Mouse (Mus musculus) stomach, embryonic 15.5 days (tissue): ENCODE measurements around the gene Dnm2. TPM values are rescaled to one million over a fixed set of nuclear protein-coding genes. Genes with fewer than 3 reads are reported as not detected.

Source experiments
- ATAC-seq: fragments of 200-750 bp; cut with Nextera tagmentation; 2 replicates; pipeline ENCODE4 v1.8.0; 2017; ENCODE audit warnings: low read depth, moderate number of reproducible peaks, moderate TSS enrichment; ENCODE audit not compliant: insufficient read depth, low FRiP score
- H3K27ac ChIP-seq: fragments of 300-500 bp; sonication (generic); 2 replicates; pipeline ENCODE4 v1.5.1; 2015; ENCODE audit warnings: mild to moderate bottlenecking, inconsistent platforms
- H3K27me3 ChIP-seq: fragments of 300-500 bp; sonication (generic); replicated peaks from 2 replicates; pipeline ENCODE4 v1.6.1; 2015; ENCODE audit warnings: inconsistent platforms
- H3K36me3 ChIP-seq: fragments of 300-500 bp; sonication (generic); 2 replicates; pipeline ENCODE4 v1.6.1; 2015; ENCODE audit warnings: inconsistent platforms
- H3K4me1 ChIP-seq: fragments of 300-500 bp; sonication (generic); 2 replicates; pipeline ENCODE4 v1.6.1; 2015; ENCODE audit warnings: inconsistent platforms
- H3K4me2 ChIP-seq: fragments of 300-500 bp; sonication (generic); 2 replicates; pipeline ENCODE4 v1.6.1; 2015; ENCODE audit warnings: mild to moderate bottlenecking, inconsistent platforms
- H3K4me3 ChIP-seq: fragments of 300-500 bp; sonication (generic); replicated peaks from 2 replicates; pipeline ENCODE4 v1.5.1; 2015; ENCODE audit warnings: inconsistent platforms
- H3K9ac ChIP-seq: fragments of 300-500 bp; sonication (generic); 2 replicates; pipeline ENCODE4 v1.6.1; 2015; ENCODE audit warnings: inconsistent platforms
- H3K9me3 ChIP-seq: fragments of 300-500 bp; sonication (generic); 2 replicates; pipeline ENCODE4 v1.6.1; 2016; ENCODE audit warnings: inconsistent platforms
- WGBS: fragments of 180-500 bp; shearing (Covaris S2); methylation state at CpG from one replicate; pipeline ENCODE4 v1.1.7; 2015; 5-methylcytosine and 5-hydroxymethylcytosine counted together
- polyA plus RNA-seq: library from polyadenylated mRNA; unstranded; fragments of >200 nt; fragmentation: Nextera tagmentation; extraction: Ambion mirVana; gene quantifications from 2 replicates; pipeline ENCODE4 v1.2.1, GENCODE M21; 2015

The Dnm2 gene
- polyA plus RNA-seq, 1 experiment from 2014 or later: 71.3 TPM

DNA sequence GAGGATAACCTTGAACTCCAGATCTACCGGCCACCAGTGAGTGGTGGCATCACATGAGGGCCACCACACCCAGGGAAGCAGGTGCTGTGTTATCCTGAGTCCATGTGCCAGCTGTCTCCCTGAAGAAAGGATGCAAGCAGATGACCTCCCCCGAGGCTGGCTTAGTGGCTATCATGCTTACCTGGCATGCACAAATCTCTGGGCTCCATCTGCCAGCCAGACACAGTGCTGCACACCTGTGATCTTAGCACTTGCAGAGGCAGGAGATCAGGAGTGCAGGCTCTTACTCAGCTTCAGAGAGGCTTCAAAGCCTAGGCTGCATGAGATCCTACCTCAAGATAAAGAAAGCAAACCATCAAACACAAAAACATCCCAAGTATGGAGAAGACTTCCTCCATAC lies 25.0 kb downstream of the Dnm2 start:
- WGBS: 74% methylated on average over 2 of the region's 2 CpGs
- no peak overlapping the region for H3K4me3 ChIP-seq
- ATAC-seq: no peak
- H3K27ac ChIP-seq: no peak overlapping the region
- no peak overlapping the region for H3K4me2 ChIP-seq
- H3K9me3 ChIP-seq: no peaks in the 10 kb centered on the region
- no peaks in the 10 kb centered on the region for H3K27me3 ChIP-seq
- no peak overlapping the region for H3K9ac ChIP-seq
- peaks cover 22% of the 10 kb centered on the region for H3K4me1 ChIP-seq
- H3K36me3 ChIP-seq: peaks cover 2% of the 10 kb centered on the region; the same call in 1 of the 2 replicates

DNA sequence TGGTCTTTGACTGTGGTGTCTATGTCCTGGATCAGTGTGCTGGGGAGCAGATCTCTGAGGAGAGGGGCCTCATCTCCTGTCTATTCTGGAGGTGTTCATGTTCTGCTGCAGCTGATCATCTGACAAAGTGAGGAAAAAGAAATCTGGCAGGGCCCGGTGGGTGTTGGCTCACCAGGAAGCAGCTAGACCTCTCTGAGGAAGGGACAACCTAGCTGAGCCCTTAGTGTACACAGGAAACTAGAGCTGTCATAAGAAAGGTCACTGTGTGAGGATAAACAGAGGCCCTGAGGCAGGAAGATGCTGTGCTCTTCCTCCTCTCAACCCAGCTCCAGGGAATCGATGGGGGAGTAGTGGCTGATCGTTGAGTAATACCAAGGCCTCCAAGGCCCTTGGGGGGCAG lies 25.6 kb downstream of the Dnm2 start:
- Histone ChIP-seq H3K9me3 (no peaks in the 10 kb centered on the region), H3K9ac (no peak overlapping the region), H3K4me2 (no peak overlapping the region), H3K27ac (no peak overlapping the region), H3K27me3 (no peaks in the 10 kb centered on the region), H3K4me1 (peaks cover 22% of the 10 kb centered on the region), H3K4me3 (no peak overlapping the region), H3K36me3 (no peaks in the 10 kb centered on the region)
- 66% methylated on average over 3 of the region's 3 CpGs for WGBS
- no peak for ATAC-seq

DNA sequence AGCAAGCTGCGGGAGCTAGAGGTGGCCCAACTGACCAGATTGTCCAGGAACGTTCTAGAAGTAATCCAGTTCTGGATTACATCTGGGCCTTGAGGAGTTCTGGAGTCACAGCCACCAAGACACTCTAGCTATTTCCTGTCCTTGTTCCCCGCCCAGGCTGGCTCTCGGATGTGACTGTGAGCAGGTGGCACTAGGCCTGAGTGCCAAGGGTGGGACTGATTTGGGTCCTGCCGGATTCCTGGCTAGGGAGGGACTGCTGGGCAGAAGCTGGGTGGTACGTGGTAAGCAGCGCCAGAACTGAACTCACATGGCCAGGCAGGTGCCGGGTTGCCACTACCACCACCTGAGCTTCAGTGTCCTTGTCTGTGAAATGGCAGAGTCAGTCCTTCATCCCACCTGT lies 26.7 kb downstream of the Dnm2 start:
- peaks cover 22% of the 10 kb centered on the region for H3K4me1 ChIP-seq
- H3K4me3 ChIP-seq: no peak overlapping the region
- 86% methylated on average over 8 of the region's 8 CpGs for WGBS
- H3K9ac ChIP-seq: no peak overlapping the region
- no peak overlapping the region for H3K4me2 ChIP-seq
- ATAC-seq: no peak
- H3K36me3 ChIP-seq: no peaks in the 10 kb centered on the region; the same call in 1 of the 2 replicates
- H3K27me3 ChIP-seq: no peaks in the 10 kb centered on the region
- H3K9me3 ChIP-seq: no peaks in the 10 kb centered on the region
- no peak overlapping the region for H3K27ac ChIP-seq

DNA sequence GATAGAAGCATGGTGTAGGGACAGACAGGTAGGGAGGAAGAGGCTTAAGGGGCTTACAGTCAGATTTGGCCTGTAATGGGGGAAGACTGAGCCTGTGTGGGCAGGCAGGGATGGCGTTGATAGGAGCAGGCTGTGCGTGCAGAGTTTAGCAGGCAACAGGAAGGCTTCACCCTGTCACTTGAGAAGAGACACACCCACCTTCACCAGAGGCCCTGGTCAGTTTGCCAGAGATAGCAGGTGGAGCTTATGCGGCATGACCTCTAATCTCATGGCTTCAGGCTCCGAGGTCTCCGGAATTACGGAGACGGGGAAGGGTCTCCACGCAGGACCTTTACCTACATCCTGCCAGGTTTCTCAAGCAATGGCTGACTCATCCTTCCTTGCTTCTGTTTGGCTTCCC lies 27.2 kb downstream of the Dnm2 start:
- no peaks in the 10 kb centered on the region for H3K9me3 ChIP-seq
- no peaks in the 10 kb centered on the region for H3K27me3 ChIP-seq
- ATAC-seq: no peak
- no peaks in the 10 kb centered on the region; the same call in 1 of the 2 replicates for H3K36me3 ChIP-seq
- H3K9ac ChIP-seq: no peak overlapping the region
- peaks cover 22% of the 10 kb centered on the region for H3K4me1 ChIP-seq
- WGBS: 44% methylated on average over 8 of the region's 8 CpGs
- no peak overlapping the region for H3K27ac ChIP-seq
- no peak overlapping the region for H3K4me2 ChIP-seq
- no peak overlapping the region for H3K4me3 ChIP-seq

DNA sequence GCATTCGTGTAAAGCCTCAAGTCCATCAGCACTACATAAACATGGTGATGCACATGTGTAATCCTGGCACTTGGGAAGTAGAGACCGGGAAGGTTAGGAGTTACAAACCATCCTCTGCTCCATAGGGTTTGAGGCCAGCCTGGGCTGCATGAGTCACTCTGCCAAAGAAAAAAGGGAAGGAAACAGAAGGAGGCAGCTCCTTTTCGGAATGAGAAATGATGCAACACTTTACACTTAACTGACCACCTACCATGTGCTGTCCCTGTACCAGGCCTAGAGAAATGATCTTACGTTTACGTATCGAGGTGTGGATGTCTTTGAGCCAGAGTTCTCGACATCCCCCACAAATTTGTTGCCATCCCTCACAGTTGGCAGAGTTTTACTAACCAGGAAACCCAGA lies 28.3 kb downstream of the Dnm2 start:
- 77% methylated on average over 7 of the region's 7 CpGs for WGBS

DNA sequence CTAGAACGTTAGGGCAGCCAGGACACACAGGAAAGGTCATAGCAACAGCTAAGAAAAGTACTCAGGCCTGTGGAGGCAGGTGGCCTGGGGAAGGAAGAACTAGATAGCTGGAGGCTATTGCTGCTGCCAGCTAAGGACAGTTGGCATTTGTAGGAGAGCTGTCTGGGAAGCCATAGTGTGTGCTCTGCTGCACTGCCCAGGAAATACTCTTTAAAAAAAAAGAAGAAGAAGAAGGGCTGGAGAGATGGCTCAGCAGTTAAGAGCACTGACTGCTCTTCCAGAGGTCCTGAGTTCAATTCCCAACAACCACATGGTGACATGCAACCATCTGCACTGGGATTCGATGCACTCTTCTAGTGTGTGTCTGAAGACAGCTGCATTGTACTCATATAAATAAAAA lies 28.8 kb downstream of the Dnm2 start:
- H3K4me2 ChIP-seq: no peak overlapping the region
- no peaks in the 10 kb centered on the region for H3K27me3 ChIP-seq
- no peak overlapping the region for H3K4me3 ChIP-seq
- no peak overlapping the region for H3K9ac ChIP-seq
- H3K9me3 ChIP-seq: no peaks in the 10 kb centered on the region
- no peak overlapping the region for H3K27ac ChIP-seq
- WGBS: 73% methylated on average over 2 of the region's 2 CpGs
- H3K36me3 ChIP-seq: no peaks in the 10 kb centered on the region; the same call in 1 of the 2 replicates
- ATAC-seq: no peak
- H3K4me1 ChIP-seq: peaks cover 22% of the 10 kb centered on the region

More for the DNA sequence above, 28.3 kb downstream of the Dnm2 start:
- no peaks in the 10 kb centered on the region for H3K27me3 ChIP-seq
- H3K36me3 ChIP-seq: no peaks in the 10 kb centered on the region; the same call in 1 of the 2 replicates
- no peak for ATAC-seq
- H3K4me1 ChIP-seq: peaks cover 22% of the 10 kb centered on the region
- no peaks in the 10 kb centered on the region for H3K9me3 ChIP-seq
- no peak overlapping the region for H3K4me2 ChIP-seq
- no peak overlapping the region for H3K9ac ChIP-seq
- H3K27ac ChIP-seq: no peak overlapping the region
- no peak overlapping the region for H3K4me3 ChIP-seq

DNA sequence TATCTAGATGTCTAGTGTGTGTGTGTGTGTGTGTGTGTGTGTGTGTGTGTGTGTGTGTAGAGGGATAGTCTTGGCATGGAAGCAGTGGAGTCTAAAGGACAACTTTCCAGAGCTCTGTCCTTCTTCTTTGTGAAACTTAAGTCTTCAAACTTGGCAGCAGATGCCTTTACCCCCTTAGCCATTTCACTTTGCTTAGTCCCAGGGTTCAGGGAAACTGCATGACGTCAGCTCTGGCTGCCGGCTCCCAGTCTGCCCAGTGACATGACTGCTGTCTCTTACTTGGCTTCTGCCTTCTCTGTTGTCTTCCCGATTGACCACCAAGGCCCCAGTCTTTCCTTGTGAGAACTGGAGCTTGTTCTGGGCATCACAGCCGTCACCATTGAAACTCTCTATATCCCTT lies 29.8 kb downstream of the Dnm2 start:
- Histone ChIP-seq H3K9me3 (no peaks in the 10 kb centered on the region), H3K4me3 (no peak overlapping the region), H3K36me3 (no peaks in the 10 kb centered on the region; the same call in none of the 2 replicates), H3K4me1 (peaks cover 18% of the 10 kb centered on the region), H3K4me2 (no peak overlapping the region), H3K9ac (no peak overlapping the region), H3K27ac (no peak overlapping the region), H3K27me3 (no peaks in the 10 kb centered on the region)
- ATAC-seq: no peak
- 69% methylated on average over 4 of the region's 4 CpGs for WGBS

DNA sequence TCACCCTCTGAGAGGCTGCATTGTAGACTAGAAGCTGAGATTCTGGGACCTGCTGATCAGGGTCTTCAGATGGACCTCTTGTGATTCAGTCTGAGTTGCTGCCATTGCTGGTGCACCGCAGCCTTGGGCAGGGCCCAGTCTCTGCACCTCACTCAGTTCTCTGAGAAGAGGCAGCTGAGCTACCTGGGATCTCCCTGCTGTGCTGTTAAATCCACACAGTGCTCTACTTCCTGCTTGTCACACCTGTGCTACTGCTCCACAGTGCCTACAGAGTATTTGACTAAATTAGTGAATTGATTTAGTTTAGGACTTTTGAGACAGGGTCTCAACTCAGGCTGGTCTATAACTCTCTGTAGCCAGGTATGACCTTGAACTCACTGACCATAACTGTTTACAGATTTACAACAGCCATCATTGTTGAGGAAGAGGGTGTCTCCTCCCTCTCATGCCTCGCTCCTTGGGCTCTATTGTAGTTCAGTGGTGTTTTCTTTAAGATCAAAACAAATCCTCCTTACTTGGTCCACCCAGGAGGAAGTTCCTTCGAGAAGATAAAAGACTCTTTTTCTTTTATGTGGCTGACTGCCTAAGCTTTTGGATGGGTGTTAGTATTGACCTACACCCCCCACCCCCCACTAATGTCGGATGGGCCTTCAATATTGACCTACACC lies 30.5 kb downstream of the Dnm2 start:
- no peak for ATAC-seq
- no peak overlapping the region for H3K4me3 ChIP-seq
- H3K27me3 ChIP-seq: no peaks in the 10 kb centered on the region
- WGBS: 51% methylated on average over 4 of the region's 4 CpGs
- H3K4me1 ChIP-seq: peaks cover 17% of the 10 kb centered on the region
- no peak overlapping the region for H3K27ac ChIP-seq
- no peaks in the 10 kb centered on the region for H3K9me3 ChIP-seq
- H3K9ac ChIP-seq: no peak overlapping the region
- H3K36me3 ChIP-seq: no peaks in the 10 kb centered on the region; the same call in none of the 2 replicates
- H3K4me2 ChIP-seq: no peak overlapping the region

DNA sequence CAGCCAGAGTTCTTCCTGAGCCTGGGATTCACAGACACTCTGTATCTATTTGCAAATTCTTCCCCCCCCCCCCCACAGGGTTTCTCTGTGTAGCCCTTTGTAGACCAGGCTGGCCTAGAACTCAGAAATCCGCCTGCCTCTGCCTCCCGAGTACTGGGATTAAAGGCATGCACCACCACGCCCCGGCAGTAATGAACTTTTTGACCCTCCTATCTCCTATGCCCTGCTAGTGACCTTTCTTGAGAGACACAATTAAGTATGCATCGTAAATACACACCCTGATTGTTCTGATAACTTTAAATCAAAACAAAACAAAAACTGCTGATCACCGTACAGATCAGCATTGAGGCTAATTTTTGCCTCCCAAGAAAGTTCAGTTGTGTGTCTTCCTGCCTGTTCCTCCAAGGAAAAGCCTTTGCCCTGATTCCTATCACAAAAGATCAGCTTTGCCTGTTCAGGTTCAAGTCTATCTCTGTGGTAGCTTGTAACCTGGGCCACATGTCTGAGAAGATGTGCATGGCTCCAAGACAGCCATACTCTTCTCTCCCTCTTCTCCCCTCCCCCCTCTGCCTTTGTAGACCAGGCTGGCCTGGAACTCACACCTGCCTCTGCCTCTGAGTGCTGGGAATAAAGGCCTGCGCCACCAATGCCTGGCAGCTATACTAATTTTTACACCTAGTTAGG lies 31.7 kb downstream of the Dnm2 start:
- Histone ChIP-seq H3K4me2 (no peak overlapping the region), H3K36me3 (no peaks in the 10 kb centered on the region; the same call in none of the 2 replicates), H3K9me3 (no peaks in the 10 kb centered on the region), H3K27me3 (no peaks in the 10 kb centered on the region), H3K4me1 (peaks cover 10% of the 10 kb centered on the region), H3K27ac (no peak overlapping the region), H3K9ac (no peak overlapping the region), H3K4me3 (no peak overlapping the region)
- WGBS: 89% methylated on average over 7 of the region's 7 CpGs
- ATAC-seq: no peak

DNA sequence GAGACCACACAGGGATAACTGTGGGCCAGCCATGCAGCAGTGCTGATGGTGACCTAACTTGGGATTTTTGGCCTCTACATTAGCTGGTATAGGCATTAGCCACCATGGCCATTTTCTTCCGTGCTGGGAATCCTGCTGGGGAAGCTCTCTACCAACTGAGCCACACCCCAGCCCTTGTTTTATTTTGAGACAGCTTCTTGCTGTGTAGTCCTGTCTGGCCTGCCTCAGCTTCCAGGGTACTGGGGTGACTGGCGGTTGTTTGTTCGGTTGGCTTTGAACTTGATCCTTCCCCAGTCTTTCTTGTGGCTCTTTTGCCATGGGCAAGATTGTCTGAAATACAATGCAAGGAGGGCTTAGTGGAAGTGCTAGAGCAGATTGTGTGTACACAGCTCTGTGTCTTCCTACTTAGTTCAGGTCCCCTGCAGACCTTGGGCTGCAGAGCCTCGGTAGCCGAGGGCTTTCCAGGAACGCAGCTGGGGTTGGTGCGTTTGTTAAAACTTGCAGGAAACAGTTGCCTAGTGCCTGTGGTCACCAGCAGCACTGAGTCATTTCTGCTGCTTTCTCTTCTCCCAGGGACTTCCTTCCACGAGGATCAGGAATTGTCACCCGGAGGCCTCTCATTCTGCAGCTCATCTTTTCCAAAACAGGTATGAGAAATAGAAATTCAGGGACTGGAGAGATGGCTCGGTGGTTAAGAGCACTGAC lies 32.4 kb downstream of the Dnm2 start:
- Histone ChIP-seq H3K4me2 (no peak overlapping the region), H3K9me3 (no peaks in the 10 kb centered on the region), H3K4me3 (no peak overlapping the region), H3K36me3 (no peaks in the 10 kb centered on the region; the same call in none of the 2 replicates), H3K27ac (no peak overlapping the region), H3K9ac (no peak overlapping the region), H3K4me1 (peaks cover 3% of the 10 kb centered on the region; the same call in 1 of the 2 replicates), H3K27me3 (no peaks in the 10 kb centered on the region)
- WGBS: 68% methylated on average over 10 of the region's 10 CpGs
- no peak for ATAC-seq

DNA sequence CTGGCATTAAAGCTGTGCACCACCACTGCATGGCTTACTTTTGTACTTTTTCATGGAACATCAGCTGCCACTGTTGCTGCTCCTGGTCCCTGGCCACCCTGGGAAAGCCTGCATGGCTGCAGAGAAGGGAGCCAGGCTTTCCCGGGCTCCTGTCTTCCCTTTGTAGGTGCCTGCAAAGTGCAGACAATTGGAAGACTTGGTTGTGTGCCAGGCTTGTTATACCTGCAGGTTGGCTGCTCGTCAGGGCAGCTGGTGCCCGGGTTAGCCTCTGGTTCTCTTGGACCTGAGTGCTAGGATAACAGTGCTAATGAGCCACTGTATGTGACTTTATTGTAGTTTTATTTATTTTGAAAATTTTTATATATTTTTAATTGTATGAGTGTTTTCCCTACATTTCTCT lies 34.1 kb downstream of the Dnm2 start:
- Histone ChIP-seq H3K36me3 (no peaks in the 10 kb centered on the region; the same call in none of the 2 replicates), H3K4me2 (no peak overlapping the region)

DNA sequence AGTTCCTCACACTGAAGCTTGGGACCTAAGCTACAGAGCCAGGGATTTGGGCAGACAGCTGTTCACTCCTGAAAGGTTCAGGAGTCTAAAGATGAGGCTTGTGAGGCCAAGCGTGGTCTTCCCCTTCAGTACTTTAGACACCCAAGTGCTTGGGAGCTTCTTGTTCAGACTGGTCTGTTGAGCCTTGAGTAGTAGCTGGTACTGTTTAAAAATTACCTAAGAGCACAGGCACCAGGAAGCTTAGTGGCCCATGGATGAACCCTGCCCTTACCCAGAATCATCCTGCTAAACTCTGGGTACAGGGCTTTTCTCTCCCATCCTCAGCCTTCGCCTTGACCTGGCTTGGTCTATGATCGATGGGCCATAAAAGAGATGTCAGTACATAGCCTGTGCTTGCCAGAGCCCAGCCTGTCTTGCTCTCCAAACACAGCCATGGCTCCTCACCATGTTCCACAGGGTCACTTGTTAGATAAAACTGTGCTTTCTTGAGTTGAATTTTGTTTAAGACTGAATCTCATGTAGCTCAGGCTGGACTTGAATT lies 35.8 kb downstream of the Dnm2 start:
- peaks cover 5% of the 10 kb centered on the region for H3K4me1 ChIP-seq
- no peak for ATAC-seq
- H3K4me2 ChIP-seq: no peak overlapping the region
- no peaks in the 10 kb centered on the region for H3K27me3 ChIP-seq
- 94% methylated on average over 3 of the region's 3 CpGs for WGBS
- H3K36me3 ChIP-seq: peaks cover 4% of the 10 kb centered on the region
- no peaks in the 10 kb centered on the region for H3K9me3 ChIP-seq
- no peak overlapping the region for H3K27ac ChIP-seq
- H3K9ac ChIP-seq: no peak overlapping the region
- H3K4me3 ChIP-seq: no peak overlapping the region

More for the DNA sequence above, 34.1 kb downstream of the Dnm2 start:
- H3K4me3 ChIP-seq: no peak overlapping the region
- no peak overlapping the region for H3K9ac ChIP-seq
- H3K27me3 ChIP-seq: no peaks in the 10 kb centered on the region
- H3K4me1 ChIP-seq: peaks cover 5% of the 10 kb centered on the region
- no peak for ATAC-seq
- no peaks in the 10 kb centered on the region for H3K9me3 ChIP-seq
- 82% methylated on average over 3 of the region's 3 CpGs for WGBS
- H3K27ac ChIP-seq: no peak overlapping the region
